Mouse (Mus musculus): ENCODE measurements around the gene Vmn2r69.

Gene Vmn2r69

GRCm38 (mm10) chr7:85415820-85416219, at the start of gene Vmn2r69:
Vmn2r69 (minus strand) TSS chr7:85415920.
- no peak for DNase-seq (ENCODE audit: low read depth in 1 of 2, low spot score in 2 of 2)

All from monocyte, adult 2 months (primary cell).